Mouse (Mus musculus): ENCODE results near the gene Ggt5.

Gene Ggt5

DNA sequence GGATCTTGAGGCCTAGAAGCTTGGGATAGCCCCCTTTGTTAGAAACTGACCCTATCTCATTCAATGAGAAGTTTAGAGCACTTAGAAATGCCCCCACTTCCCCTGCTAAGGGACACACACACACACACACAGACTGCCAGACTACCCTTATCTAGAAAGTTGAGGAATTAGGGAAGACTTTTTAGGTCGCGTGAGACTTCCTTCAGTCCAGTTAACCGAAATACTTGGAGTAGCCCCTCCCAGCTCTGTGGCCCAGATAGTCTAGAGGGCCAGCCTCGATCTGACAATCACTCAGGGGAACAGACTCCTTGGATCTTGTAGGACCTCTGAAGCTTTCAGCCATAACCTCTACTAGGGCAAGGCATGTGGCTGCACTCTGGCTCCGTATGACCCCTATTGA lies 21.1 kb upstream of the Ggt5 start:
- DNase-seq (ENCODE audit: low read depth, low spot score), result no peak

DNA sequence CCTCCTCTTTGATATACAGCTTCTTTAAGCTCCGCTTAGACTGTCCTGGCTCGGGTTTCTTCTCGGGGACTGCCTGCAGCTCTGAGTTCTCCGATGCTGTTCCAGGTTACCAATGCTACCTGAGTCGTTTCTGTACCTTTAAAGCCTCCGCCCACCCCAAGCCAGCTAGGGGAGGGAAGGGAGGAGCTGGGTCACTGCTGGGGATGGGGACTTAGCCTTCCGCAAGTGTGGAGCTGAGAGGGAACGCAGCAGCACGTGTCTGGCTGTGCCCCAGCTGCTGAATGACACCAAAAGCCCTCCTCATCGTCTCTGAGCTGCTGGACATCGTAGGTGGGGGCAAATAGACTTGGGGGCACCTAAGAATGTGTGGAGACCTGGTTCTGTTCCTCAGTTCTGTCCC lies 20.7 kb upstream of the Ggt5 start:
- no peak for DNase-seq (ENCODE audit: low read depth, low spot score)

DNA sequence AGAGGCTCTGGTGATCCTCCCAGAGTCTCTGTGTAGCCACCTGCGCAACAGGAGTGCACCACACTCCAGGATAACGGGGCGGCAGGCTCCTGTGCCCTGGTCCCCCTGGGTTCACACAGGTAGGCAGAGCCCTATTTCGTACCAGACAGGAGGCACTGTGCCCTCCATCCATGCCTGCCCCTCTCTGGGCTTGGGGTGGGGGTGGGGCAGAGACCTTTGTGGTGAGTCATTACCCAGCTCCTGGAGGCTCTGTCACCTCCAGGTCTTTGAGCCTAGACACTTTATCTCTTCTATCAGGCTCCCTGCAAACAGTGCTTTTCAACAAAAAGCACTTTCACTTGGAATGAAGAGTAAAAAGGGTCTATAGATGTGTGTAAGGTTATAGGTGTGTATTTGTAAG lies 20.3 kb upstream of the Ggt5 start:
- DNase-seq (ENCODE audit: low read depth, low spot score), result no peak

DNA sequence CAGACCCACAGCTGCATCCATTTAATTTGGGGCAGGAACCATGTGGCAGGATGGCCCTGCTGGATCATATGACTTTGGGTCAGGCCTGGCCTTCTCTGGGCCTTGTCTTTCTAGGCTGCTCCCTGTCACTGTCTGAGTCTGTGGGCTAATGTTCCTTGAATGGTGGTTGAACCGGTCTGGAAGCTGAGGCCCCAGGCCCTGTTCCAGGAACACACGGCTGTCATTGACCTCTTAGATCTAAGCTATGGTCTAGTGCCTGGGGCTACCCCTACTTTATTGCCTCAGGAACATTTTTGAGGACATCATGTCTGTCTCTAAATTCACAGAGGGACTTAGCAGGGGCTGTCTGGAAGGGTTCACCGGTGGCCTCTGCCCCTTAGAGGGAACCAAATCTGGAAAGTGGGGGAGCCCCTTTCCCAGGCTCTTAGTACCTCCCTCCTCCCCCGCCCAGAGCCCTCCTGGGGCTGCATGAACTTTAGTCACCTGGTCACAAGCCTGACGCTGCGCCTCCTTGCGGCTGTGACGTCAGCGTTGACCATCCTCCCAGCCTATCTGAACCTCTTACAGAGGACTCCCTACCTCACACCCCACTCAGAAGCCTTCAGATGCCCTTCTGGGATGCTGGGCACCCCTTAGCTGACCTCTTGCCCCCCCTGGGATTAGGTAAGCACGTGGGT lies 18.0 kb upstream of the Ggt5 start:
- no peak for DNase-seq (ENCODE audit: low read depth, low spot score)

DNA sequence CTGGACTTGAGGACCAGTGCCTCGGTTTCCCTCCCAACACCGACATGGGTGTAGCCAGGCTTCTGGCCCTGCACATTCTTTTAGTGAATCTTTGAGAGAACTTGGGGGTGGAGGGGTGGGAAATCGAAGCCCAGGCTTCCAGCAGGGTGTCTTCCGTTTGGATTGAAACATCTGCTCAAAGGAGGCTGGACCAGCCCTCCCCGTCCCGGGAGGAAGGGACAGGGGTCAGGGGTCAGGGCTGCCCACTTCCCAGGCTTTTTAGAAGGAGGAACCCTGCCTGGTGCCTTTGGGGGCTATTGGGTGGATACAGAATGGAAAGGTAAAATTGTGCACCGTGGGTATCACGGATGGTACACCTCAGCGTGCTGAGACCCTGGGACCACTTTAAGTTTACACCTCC lies 17.2 kb upstream of the Ggt5 start:
- no peak for DNase-seq (ENCODE audit: low read depth, low spot score)

DNA sequence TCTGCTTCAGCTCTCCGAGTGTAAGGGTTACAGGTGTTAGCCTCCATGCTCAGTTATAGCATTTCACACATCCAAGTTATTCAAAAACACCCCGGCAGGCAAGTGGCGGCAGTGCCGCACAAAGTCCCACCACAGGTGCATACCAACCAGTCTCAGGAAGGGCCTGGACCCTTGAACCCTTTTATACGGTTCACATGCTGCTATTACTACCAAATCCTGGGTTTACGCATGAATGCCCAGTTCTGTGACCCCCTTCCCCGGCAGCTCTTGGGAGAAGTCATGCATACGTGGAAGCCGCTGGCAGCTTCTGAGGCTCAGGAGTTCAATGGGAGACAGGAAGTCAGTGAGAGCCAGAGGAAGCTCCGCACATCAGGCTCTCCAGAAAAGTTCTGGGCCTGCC lies 16.0 kb upstream of the Ggt5 start:
- no peak for DNase-seq (ENCODE audit: low read depth, low spot score)

DNA sequence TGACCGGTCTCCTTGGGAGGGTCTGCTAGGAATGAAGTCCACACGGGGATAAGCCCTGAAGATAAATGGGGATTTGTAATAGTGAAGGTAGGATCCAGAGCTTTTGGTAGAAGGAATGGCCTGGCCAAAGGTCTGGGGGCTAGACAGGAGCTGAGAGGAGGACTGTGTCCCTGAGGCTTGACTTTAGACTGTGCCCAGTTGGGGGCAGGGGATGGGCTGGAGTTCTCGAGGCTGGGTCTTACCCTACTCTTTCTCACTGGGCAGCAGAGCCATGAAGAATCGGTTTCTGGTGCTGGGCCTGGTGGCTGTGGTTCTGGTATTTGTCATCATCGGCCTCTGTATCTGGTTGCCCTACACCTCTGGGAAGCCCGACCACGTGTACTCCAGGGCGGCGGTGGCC lies 15.2 kb upstream of the Ggt5 start:
- DNase-seq (ENCODE audit: low read depth, low spot score), result no peak

DNA sequence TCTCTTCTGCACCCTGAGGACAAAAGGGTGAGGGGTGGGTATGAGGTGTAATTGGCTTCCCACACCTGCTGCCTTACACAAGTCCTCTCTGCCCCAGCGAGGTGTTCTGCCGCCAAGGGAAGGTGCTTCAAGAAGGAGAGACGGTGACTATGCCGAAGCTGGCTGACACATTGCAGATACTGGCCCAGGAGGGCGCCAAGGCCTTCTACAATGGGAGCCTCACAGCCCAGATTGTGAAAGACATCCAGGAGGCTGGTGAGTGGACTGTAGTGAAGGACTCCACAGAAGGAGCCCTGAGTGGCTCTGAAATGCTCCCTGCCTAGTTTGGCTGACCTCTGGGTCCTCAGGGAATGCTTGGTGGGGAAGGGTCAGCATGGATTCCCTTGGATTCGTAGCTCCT lies 10.0 kb upstream of the Ggt5 start:
- no peak for DNase-seq (ENCODE audit: low read depth, low spot score)

DNA sequence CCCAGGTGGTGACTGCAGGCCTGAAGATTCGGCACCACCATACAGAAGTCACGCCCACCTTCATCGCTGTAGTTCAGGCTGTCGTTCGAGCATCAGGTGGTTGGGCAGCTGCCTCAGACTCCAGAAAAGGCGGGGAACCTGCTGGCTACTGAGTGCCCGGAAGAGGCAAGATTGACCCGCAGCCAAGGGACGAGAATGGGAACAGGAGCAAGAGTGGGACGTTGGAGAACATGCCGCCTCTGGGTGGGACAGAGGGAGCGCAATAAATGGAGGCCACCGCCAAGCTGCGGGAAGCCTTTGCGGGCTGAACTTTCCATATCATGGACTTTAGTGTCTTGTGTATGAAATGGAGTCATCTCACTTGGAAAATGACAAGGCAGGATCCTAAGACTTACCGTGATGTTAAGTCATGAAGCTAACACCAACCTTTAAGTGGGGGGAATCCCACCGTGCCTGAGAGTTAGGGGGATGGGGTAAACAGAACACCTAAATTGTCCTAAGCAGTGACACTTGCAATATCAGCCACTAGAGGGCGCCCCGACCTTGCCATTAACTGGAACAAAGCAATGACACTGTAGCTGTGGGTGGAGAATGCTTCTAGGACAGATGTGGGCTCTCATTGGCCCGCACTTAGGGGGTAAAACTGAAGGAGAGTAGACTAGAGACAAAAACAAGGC lies 3.1 kb upstream of the Ggt5 start:
- DNase-seq (ENCODE audit: low read depth, low spot score), result peak; percentile 86

DNA sequence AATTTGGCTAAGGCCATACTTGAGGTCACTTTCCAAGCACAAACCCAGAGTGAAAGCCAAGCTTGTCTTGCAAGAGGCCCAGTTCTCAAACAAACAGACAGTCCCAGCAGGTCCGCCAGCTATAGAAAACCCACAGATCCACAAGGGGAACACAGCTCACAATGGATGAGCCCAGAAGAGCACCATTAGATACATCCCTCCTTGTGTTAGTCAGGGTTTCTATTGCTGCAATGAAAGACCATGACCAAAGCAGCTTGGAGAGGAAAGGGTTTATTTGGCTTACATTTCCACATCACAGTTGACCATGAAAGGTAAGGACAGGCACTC lies 2.6 kb upstream of the Ggt5 start:
- DNase-seq (ENCODE audit: low read depth, low spot score), result no peak

DNA sequence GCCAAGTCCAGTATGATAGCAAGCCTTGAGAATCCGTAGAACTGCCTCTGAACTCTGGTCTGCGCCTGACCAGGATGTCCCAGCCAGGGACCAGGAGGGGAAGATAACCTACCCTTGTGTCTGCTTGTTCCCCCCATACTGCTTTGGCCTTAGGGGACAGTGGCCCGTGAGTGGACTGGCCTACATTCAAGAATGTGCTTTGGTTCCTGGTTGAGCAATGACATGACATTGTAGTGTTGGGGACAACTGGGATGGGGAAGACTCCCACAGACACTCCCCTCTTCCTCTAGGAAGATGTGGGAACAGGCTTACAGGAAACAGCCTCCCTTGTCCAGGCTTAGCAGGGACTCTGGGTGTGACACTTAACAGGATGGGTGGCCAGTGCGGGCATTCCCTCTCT lies 1.4 kb upstream of the Ggt5 start:
- no peak for DNase-seq (ENCODE audit: low read depth, low spot score)

DNA sequence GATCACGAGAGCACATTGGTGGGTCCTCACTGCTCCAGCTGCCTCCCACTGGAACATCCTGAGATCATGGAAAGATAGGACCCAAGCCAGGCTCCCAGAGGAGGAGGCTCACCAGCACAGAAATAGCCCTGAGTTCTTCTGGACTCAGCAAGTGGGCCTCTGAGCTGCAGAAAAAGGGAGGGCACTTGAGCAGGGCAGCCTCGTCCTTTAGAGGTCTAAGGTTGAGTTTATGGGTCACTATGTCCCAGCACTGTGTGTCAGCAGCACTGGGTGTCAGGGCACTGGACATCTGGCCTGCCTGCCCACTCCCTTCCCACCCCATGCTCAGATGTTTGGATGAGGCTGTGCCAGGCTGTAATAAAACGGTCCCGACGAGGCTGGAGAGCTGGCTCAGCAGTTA lies 804 bp upstream of the Ggt5 start:
- no peak for DNase-seq (ENCODE audit: low read depth, low spot score)

DNA sequence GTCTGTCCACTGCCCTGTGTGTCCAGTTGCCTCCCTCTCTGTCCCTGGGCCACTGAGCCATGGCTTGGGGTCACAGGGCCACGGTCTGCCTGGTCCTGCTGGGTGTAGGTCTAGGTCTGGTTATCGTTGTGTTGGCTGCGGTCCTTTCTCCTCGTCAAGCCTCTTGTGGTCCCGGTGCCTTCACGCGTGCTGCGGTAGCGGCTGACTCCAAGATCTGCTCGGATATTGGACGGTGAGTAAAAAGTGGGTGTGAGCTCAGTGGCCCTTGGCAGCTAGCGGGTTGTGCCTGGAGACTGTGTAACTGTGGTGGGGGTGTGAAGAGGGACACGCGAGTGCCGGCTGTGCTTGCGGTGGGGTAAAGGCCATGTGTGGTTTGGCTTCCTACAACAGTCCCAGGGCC lies 511 bp downstream of the Ggt5 start:
- DNase-seq (ENCODE audit: low read depth, low spot score), result peak; percentile 40

DNA sequence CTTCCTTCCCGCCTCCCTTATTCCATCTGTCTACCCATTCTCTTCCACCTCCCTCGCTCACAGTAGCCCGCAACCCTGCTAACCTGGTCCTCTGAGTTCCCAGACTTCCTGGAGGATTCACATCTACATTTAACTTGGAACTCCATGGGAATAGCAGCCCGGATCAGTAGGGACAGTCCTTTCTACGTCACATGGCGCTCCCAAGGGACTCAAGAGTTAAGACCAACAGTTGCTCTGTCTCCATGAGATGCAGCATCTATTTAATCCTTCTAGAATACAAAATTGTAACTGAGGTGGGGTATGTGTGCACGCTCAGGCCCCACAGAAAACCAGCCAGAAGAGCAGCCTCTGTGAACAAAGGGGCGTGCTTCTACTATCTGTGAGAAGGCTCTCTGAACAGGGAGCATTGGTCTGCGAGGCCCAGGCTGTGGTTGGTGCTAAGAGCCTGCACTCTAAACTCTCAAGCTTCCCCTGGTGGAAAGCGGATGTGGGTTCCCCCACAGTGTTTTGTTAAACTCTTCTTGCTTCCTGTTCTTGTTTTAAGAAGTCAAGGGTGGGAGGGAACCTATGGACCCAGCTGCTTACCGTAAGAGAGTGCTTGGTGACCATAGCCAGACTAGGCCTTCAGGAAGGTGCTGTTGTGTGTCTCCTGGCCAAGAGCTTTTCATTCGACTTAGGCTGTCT lies 2.2 kb downstream of the Ggt5 start:
- peak; percentile 95 for DNase-seq (ENCODE audit: low read depth, low spot score)

DNA sequence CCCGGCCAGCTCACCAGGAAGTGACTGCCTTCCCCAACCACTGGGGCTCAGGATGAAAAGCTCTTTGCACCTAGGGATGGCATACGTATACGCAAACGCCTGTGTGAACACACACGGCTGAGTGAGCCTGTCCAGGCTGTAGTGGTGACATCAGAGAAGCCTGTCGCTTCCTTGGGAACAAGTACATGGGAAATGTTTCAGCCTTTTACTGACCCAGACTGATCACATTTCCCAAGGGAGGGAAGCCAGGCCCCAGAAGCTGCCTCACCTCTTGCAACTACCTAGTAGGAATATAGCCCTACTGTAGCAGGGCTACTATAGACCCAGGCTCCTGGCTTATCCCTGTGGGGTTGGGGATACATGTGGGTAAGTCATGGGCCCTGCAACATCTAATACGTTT lies 3.4 kb downstream of the Ggt5 start:
- DNase-seq (ENCODE audit: low read depth, low spot score), result peak; percentile 8

DNA sequence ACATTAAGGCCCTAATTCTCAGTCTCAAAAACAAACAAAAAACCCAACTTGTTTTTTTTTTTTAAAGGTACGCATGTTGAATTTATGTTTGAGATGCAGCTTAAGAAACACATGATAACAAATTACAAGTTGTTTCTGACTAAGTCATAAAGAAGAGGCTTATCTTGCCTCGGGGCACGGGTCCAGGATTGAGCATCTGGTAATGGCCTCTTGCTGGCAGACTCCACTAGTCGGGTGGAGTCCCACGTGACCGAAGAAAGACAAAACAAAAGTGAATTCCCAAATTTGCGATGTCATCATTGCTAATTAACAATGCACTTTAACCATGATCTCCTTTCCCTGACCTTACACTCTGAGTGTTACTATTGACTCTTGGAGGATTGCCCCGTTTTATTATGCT lies 6.8 kb downstream of the Ggt5 start:
- DNase-seq (ENCODE audit: low read depth, low spot score), result no peak

DNA sequence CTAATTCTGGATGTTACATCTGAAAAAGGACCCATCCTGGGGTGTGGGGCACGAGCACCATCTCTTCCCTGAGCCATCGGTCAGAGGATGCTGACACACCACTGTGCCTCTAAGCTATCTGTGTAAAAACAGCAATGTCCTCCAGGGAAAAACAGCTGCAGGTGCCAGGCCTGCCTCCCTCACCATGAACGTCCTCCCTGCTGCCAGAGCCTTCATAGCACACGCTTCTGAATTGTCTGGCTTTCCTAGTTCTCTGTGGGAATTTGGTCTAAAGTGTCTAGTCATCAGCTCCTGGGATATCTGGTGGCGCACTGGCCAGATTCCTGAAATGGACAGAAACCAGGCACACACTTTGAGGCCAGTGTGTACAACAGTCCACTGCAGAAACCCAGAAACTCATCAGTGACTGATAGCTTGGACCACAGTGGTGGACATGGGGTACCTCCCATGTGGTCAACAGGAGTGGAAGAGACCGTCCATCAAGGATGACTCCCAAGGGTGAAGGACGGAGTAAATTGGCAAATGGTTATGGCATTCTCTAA lies 11.1 kb downstream of the Ggt5 start:
- no peak for DNase-seq (ENCODE audit: low read depth, low spot score)

DNA sequence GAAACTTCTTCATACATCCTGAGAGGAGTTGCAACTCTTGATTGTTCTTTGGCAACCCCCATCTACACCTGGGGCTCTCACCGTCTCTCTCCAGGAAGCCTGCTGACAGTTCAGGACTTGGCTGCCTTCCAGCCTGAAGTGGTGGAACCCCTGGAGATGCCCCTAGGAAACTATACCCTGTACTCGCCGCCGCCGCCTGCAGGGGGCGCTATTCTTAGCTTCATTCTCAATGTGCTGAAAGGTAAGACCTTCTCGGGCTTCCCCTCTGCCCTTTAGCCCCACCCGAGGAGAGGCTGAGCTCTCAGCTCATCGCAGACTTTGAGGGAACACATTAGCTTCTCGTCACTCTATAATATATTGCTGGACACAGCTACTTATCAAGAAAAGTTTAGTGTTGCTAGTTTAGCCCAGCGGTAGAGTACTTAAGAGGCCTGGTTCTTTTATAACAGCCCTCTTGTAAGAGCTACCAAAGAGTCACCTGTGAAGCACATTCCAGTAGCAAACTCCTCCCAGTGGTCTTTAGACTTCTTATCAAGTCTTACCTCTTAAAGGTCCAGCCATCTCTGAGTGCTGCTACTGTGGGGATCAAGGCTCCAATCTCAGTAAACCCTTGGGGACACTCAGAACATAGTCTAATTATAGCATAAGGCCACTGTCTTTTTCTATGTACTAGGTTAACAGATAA lies 16.2 kb downstream of the Ggt5 start:
- peak; percentile 34 for DNase-seq (ENCODE audit: low read depth, low spot score)

DNA sequence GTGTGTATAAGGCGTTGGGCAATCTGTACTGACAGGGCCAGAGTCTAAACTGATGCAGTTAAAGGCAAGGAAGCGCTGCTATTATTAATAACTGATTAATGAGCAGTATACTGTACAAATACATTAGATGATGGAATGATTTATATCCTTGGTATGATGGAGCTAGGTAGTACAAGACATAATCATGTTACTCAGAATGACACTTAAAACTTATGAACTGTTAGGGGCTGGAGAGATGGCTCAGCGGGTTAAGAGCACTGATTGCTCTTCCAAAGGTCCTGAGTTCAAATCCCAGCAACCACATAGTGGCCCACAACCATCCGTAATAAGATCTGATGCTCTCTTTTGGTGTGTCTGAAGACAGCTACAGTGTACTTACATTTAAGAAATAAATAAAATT lies 18.1 kb downstream of the Ggt5 start:
- no peak for DNase-seq (ENCODE audit: low read depth, low spot score)

DNA sequence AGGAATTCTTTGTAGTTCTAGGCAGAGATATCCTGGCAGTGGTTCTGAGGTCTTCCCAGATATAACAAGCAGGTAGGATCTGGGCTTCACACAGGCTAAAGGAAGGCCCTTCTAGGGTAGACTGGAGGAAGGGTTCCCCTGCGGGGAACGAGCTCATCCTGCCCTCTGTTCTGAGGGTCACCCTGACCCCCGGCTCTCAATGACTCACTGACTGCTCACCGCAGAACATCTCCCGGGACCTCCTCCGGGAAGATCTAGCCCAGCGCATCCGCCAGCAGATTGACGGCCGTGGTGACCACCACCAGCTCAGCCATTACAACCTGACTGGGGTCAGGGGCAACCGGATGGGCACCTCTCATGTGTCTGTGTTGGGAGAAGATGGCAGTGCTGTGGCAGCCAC lies 19.8 kb downstream of the Ggt5 start:
- no peak for DNase-seq (ENCODE audit: low read depth, low spot score)

DNA sequence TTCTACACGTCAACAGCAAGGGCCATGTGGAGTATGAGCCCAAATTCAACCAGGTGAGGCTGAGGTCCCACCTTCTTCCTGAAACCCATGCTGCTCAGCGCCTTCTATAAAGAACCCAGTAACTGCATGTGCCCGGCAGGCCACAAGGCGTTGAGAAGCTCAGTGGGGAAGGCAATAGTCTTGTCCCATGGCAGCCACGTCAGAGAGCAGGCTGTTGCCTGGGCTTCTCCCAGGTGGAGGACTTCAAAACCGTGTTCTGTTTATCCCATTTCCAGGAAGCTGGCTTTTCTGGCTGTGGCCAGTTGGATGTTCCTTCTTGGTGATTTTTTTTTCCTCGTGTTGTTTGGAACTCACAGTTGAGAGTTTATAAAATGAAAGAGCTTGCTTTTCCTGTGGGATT lies 21.3 kb downstream of the Ggt5 start:
- no peak for DNase-seq (ENCODE audit: low read depth, low spot score)

DNA sequence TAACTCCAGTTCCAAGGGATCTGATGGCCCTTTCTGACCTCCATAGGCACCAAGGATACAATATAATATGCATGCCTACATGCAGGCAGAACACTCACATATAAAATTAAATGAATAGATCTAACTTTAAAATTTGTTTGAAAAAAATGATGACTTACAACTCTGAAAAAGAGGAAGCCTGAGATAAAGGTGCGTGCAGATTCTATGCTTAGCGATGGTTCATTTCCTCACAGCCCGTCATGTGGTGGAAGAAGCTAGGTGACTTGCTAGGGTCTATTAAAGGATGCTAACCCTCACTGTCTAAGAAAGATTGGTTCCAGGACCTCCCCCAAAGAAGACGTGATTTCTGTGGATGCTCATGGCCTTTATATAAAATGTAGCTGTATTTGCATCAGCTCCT lies 26.9 kb downstream of the Ggt5 start:
- no peak for DNase-seq (ENCODE audit: low read depth, low spot score)

DNA sequence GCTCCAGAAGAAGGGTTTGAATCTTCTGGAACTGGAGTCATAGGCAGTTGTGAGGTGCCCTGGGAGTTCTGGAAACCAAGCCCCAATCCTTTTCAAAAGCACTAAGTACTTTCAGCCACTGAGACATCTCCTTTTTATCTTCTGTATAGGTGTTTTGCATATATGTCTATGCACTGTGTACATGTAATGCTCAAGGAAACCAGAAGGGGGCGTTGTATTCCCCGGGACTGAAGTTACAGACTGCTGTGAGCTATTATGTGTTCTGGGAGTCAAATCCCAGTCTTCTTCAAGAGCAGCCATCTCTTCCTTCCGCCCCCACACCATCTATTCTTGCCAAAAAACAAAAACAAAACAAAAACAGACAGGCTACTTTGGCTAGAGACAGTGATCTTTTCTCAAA lies 31.7 kb downstream of the Ggt5 start:
- DNase-seq (ENCODE audit: low read depth, low spot score), result no peak

Data from CD4-positive helper T cell, adult 2 months (primary cell).